Mouse (Mus musculus): ENCODE measurements around the gene Dab1.

Dab1 gene

GRCm38 (mm10) chr4:104725673-104726072, 1106.5 kb downstream of the Dab1 start:
- DNase-seq (ENCODE audit: low spot score) = no peak

DNA sequence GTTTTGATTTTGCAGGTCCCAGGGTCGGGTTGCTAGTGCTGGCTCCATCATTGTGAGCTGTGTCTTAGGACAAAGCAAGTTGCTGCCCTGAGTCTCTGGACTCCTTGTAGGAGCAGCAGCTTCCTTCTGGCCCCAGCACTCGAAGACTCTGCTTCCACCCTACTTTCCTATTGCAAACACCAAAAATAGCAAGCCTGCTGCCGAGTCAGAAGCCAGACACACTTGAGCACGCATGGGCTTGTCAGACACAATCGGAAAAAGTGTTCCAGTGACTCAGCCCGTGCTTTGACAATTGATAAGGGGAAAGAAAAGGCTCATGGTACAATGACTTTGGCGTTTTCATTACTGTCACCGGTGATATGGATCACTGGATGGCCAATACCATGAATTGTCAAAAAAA, 1110.0 kb downstream of the Dab1 start:
- DNase-seq (ENCODE audit: low spot score) = no peak

- no peak for DNase-seq (ENCODE audit: low spot score)
Measured at GRCm38 (mm10) chr4:104746500-104746899, 1127.3 kb downstream of the Dab1 start.

DNA sequence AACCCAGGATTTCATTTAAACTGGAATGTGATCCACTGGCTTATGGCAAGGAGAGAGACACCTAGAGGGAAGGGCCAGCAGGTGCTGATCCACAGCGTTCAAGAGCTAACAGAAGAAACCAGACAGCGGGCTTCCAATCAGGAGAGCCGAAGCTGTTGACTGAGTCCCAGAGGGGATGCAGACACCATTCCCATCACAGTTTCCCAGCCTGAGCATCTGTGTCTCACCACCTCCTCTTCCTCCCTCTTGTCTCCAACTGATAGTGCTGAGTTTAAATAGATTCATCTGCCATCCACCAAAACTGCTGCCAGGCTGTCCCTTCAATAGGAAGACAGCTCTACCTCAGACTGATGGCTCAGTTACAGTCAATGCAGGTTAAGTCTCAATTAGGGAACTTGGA, 1134.9 kb downstream of the Dab1 start:
- no peak for DNase-seq (ENCODE audit: low spot score)

- no peak for DNase-seq (ENCODE audit: low spot score)
Measured at GRCm38 (mm10) chr4:104760878-104761624, 1141.9 kb downstream of the Dab1 start.

DNA sequence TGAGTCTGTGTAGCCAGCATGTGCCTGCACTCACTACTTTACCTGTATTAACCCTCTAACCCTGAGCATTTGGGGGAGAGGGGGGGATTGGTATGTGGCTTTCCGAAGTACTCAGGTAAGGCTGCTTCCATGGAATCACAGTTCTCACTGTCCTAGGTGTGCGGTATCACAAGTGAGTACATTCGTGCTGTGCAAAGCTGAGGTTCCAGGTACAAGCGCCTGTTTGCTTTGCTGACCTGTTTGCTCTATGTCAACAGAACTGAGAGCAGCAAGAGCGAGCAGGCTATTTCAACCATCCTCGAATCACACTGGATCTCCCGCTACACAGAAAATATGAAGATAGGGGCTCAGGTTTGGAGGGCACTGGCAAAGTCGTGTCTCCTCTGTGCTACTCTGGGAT, 1146.9 kb downstream of the Dab1 start, which contains the start of gene C8b:
TSS of gene C8b (plus strand) at position 253 of the 400 bp plus-strand sequence.
- no peak for DNase-seq (ENCODE audit: low spot score)

DNA sequence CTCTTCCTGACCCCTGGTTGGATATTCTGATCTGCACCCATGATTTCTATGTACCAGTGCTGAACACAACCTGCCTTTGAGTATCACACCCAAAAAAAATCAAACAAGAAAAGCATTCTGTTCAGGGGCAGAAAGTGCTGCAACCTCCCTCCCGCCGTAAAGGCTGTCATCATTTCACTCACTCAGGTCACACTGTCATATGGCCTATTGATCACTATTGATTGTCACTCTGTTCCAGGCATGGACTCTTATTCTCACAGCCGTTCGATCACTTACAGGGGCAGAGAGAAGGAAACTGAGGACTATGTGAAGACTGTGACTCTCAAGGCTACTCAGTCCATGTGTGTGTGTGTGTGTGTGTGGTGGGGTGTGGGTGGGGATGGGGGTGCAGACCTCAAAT, 1149.0 kb downstream of the Dab1 start:
- no peak for DNase-seq (ENCODE audit: low spot score)

DNA sequence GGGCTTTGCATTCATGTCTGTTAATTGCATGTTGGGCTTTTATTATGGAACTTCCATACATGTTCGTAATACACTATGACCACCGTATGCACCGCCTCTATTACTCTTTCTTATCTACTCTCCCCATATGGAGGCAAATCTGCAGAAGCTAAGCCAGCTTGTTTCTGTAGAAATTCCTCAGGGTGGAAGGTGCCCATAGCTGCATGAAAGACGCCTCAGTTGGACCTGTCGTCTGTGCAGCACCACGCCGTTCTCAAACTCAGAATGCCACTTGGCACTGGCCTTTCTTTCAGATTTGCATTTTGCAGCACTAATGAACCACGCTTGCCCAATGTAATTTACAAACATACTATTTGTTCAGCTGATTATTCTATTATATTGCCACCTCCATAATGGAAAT, 1150.4 kb downstream of the Dab1 start:
- no peak for DNase-seq (ENCODE audit: low spot score)

GRCm38 (mm10) chr4:104770331-104770730, 1151.2 kb downstream of the Dab1 start:
- DNase-seq (ENCODE audit: low spot score) = no peak

DNA sequence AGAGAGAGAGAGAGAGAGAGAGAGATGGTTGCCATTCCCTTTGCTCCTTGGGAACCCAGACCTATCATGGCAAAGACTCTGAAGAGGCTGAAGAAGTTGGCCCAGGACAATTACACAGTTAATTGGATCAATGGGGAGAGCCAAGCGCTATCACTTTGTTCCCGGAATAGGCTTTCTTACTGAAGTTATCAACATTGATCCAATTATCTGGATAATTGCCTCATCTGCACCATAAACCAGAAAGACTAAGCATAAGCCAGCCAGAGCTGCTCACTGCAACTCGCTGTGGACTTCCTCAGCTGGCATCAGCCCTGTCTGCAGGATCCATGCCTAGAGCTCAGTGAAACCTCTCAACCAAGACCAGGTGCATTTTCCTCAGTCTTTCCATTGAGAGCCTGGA, 1156.4 kb downstream of the Dab1 start:
- no peak for DNase-seq (ENCODE audit: low spot score)

GRCm38 (mm10) chr4:104779460-104779859, 1160.3 kb downstream of the Dab1 start:
- DNase-seq (ENCODE audit: low spot score) = no peak

DNA sequence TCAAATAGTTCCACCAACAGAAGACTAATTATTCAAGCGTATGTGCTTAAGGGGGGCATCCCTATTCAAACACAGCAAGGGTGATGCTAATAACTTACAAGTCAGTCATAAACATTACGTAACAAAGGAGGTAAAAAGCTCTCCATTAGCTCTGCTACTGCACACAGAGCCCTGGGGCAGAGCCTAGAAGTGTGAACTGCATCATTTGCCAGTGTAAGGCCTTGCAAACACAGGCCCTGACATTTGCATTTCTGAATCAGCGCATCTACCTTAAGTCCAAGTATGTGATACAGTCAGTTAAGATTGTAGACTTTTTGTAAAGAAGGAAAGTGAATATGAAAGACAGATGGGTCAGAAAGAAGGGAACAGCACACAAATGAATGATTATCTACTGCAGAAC, 1162.3 kb downstream of the Dab1 start:
- no peak for DNase-seq (ENCODE audit: low spot score)

DNA sequence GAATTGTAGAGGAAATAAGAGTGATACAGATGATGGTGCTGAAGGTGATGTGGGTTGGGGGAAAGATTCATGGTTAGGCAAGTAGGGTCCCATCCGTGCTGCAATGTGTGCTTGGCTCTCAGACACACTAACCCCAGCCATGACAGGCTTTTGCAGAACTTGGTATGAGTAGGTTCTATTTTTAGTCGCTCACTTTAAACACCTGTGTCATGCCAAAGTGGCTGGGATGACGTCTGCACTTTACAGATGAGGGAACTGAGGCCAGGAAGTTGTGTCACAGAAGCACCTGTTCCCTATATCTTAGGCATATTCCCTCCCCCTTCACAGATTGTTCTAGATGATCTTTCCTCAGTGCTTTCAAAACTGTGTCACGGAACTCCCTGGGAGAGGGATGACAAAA, 1163.2 kb downstream of the Dab1 start:
- DNase-seq (ENCODE audit: low spot score) = no peak

GRCm38 (mm10) chr4:104792111-104792510, 1173.0 kb downstream of the Dab1 start:
- no peak for DNase-seq (ENCODE audit: low spot score)
